Mouse (Mus musculus): Measurements from ENCODE around the gene Zfp365.

GRCm38 (mm10) chr10:67912337-67912776 is at the start of gene Zfp365:
- TF ChIP-seq CTCF (IDR thresholded peaks at IDR 0.05; ENCODE audit: low read depth, low read length) (no peak), TAL1 (conservative IDR thresholded peaks at IDR 0.05; ENCODE audit: low read depth, low read length) (no peak), POLR2AphosphoS5 (IDR thresholded peaks at IDR 0.05; ENCODE audit: insufficient replicate concordance, low read depth, low read length) (no peak)
